Mouse (Mus musculus): ENCODE measurements around the gene Arl5a. TPM values are rescaled to one million over a fixed set of nuclear protein-coding genes. Genes with fewer than 3 reads are reported as not detected.

Gene Arl5a
- polyA plus RNA-seq, 1 experiment from 2014 or later, result 57.0 TPM

DNA sequence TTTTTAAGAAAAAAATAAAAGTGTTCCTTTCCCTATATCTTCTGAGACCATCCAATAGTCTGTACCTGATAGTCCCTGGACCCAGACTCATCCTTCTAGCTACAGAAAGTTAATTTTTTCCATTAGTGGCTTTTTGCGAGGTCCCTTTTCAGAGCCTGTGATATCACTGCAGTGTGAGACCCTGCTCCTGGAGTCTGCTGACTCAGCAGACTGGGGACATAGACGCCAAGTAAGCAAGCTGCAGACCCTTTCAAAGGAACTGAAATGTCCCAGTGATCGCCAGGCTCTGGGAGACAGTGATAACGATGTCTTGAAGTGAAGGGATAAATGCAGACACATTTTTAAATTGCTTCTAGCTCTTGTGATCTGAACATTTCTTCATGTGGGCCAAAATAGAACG lies 21.9 kb upstream of the Arl5a start:
- Histone ChIP-seq H3K4me3 (ENCODE audit: low read depth, low read length) (no peak overlapping the region), H3K9ac (ENCODE audit: low read length) (no peak overlapping the region), H3K4me2 (ENCODE audit: low read length) (no peak overlapping the region), H3K27ac (ENCODE audit: low read depth) (no peak overlapping the region), H3K36me3 (ENCODE audit: control insufficient read depth, insufficient read depth, low read length) (no peaks in the 10 kb centered on the region), H3K9me3 (ENCODE audit: control insufficient read depth, low read length) (no peaks in the 10 kb centered on the region), H3K27me3 (replicated peaks; ENCODE audit: control insufficient read depth, insufficient read depth, low read length) (no peaks in the 10 kb centered on the region), H3K4me1 (replicated peaks; ENCODE audit: control insufficient read depth, insufficient read depth, low read length) (no peaks in the 10 kb centered on the region)
- WGBS, result 65% methylated on average over 5 of the region's 5 CpGs
- ATAC-seq (replicated peaks; ENCODE audit: low FRiP score, low TSS enrichment, low read depth) (no peak), DNase-seq (ENCODE audit: low spot score) (peak; percentile 35)

DNA sequence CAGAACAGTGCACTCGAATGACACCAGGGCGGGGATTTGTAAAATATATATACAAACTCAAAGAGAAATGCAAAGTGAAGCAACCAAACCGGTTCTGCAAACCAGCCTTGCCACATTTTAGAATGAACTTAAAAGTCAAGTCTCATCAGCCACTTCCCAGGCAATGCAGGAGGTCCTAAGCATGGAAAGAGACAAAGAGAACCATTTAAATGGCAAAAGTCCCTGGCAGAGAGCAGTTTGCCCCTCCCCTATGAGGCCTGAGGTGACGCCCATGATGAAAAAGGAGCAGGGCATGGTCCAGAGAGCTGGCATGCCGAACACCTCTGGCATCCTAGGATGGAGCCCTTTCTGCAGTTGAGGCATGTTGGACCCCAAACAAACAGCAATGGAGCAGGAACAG lies 17.4 kb upstream of the Arl5a start:
- no peaks in the 10 kb centered on the region for H3K36me3 ChIP-seq (ENCODE audit: control insufficient read depth, insufficient read depth, low read length)
- no peak overlapping the region for H3K4me3 ChIP-seq (ENCODE audit: low read depth, low read length)
- DNase-seq (ENCODE audit: low spot score) (peak; percentile 48), ATAC-seq (replicated peaks; ENCODE audit: low FRiP score, low TSS enrichment, low read depth) (no peak)
- WGBS, result 34% methylated on average over 5 of the region's 5 CpGs
- H3K4me1 ChIP-seq (replicated peaks; ENCODE audit: control insufficient read depth, insufficient read depth, low read length), result no peaks in the 10 kb centered on the region
- no peaks in the 10 kb centered on the region for H3K27me3 ChIP-seq (replicated peaks; ENCODE audit: control insufficient read depth, insufficient read depth, low read length)
- H3K4me2 ChIP-seq (ENCODE audit: low read length), result no peak overlapping the region
- H3K9ac ChIP-seq (ENCODE audit: low read length), result no peak overlapping the region
- no peak overlapping the region for H3K27ac ChIP-seq (ENCODE audit: low read depth)
- no peaks in the 10 kb centered on the region for H3K9me3 ChIP-seq (ENCODE audit: control insufficient read depth, low read length)

DNA sequence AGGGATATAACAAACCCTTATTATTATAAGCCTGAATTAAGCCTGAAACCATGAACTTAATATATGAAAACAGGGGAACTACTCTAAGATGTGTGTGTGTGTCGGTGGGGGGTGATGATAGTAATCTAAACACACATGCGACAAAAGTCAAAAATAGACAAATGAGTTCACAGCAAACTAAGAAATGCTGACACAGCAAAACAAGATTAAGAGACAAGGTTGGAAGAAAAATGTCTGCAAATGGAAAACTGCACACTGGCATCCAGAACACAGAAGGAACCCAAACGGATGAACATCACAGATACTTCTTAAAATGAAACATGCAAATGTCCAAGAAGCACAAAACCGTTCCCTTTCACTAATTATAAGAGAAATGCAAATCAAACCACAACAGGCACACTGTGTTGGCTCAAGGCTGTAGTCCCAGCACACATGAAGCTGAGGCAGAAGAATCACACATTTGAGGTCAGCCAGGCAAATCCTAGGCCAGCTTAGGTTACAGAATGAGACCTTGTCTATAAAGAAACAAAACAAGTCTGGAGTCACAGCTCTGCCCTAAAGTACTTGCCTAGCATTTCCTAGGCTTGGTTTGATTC lies 15.8 kb upstream of the Arl5a start:
- Histone ChIP-seq H3K4me3 (ENCODE audit: low read depth, low read length) (no peak overlapping the region), H3K9ac (ENCODE audit: low read length) (no peak overlapping the region), H3K27ac (ENCODE audit: low read depth) (no peak overlapping the region), H3K4me2 (ENCODE audit: low read length) (no peak overlapping the region), H3K27me3 (replicated peaks; ENCODE audit: control insufficient read depth, insufficient read depth, low read length) (no peaks in the 10 kb centered on the region), H3K36me3 (ENCODE audit: control insufficient read depth, insufficient read depth, low read length) (no peaks in the 10 kb centered on the region), H3K9me3 (ENCODE audit: control insufficient read depth, low read length) (no peaks in the 10 kb centered on the region), H3K4me1 (replicated peaks; ENCODE audit: control insufficient read depth, insufficient read depth, low read length) (no peaks in the 10 kb centered on the region)
- no peak for ATAC-seq (replicated peaks; ENCODE audit: low FRiP score, low TSS enrichment, low read depth)
- DNase-seq (ENCODE audit: low spot score), result peak; percentile 4
- 78% methylated on average over 4 of the region's 4 CpGs for WGBS

DNA sequence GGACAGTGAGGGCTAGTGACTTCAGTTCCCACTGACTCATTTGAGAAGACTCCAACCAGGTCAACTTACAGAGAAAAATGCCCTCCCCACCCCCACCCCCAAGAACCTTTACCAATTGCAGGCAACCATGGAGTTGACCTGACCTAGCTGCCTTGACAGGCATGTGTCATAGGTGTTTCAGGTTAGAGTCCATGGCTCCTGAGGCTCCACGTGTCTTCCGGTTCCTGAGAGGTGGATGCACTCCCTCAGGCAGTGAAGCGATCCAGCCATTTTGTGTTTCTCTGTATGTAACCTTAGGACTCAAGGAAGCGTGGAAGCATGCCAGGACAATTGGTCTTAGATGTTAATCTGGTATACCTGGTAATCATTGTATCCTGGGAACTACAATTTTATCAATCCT lies 13.7 kb upstream of the Arl5a start:
- ATAC-seq (replicated peaks; ENCODE audit: low FRiP score, low TSS enrichment, low read depth), result no peak
- H3K4me2 ChIP-seq (ENCODE audit: low read length), result no peak overlapping the region
- no peaks in the 10 kb centered on the region for H3K4me1 ChIP-seq (replicated peaks; ENCODE audit: control insufficient read depth, insufficient read depth, low read length)
- no peak overlapping the region for H3K4me3 ChIP-seq (ENCODE audit: low read depth, low read length)
- H3K36me3 ChIP-seq (ENCODE audit: control insufficient read depth, insufficient read depth, low read length), result no peaks in the 10 kb centered on the region
- peak; percentile 21 for DNase-seq (ENCODE audit: low spot score)
- no peaks in the 10 kb centered on the region for H3K27me3 ChIP-seq (replicated peaks; ENCODE audit: control insufficient read depth, insufficient read depth, low read length)
- no peak overlapping the region for H3K27ac ChIP-seq (ENCODE audit: low read depth)
- WGBS, result 88% methylated on average over 4 of the region's 4 CpGs
- H3K9ac ChIP-seq (ENCODE audit: low read length), result no peak overlapping the region
- H3K9me3 ChIP-seq (ENCODE audit: control insufficient read depth, low read length), result no peaks in the 10 kb centered on the region

DNA sequence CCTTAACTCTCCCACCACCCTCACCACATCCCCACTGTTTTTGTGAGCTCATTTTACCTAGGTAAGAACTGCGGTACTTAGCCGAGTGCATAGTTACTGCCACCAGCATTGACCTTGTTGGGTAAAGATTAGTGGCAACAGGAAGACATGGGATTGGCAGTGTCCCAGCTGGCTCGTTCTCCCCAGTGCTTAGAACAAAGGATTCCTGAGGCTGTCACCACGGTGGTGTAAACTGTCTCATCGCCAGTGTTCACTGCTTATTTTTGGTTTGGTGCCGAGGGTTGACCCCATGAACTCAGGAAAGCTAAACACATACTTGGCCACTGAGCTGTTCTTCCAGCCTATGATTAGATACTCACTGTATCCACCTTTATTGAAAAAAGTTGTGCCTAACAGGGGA lies 13.3 kb upstream of the Arl5a start:
- no peak overlapping the region for H3K4me2 ChIP-seq (ENCODE audit: low read length)
- H3K36me3 ChIP-seq (ENCODE audit: control insufficient read depth, insufficient read depth, low read length), result no peaks in the 10 kb centered on the region
- no peak overlapping the region for H3K4me3 ChIP-seq (ENCODE audit: low read depth, low read length)
- ATAC-seq (replicated peaks; ENCODE audit: low FRiP score, low TSS enrichment, low read depth), result no peak
- H3K9ac ChIP-seq (ENCODE audit: low read length), result no peak overlapping the region
- H3K27ac ChIP-seq (ENCODE audit: low read depth), result no peak overlapping the region
- peak; percentile 44 for DNase-seq (ENCODE audit: low spot score)
- 50% methylated on average over 6 of the region's 6 CpGs for WGBS
- H3K27me3 ChIP-seq (replicated peaks; ENCODE audit: control insufficient read depth, insufficient read depth, low read length), result no peaks in the 10 kb centered on the region
- no peaks in the 10 kb centered on the region for H3K9me3 ChIP-seq (ENCODE audit: control insufficient read depth, low read length)
- H3K4me1 ChIP-seq (replicated peaks; ENCODE audit: control insufficient read depth, insufficient read depth, low read length), result no peaks in the 10 kb centered on the region

DNA sequence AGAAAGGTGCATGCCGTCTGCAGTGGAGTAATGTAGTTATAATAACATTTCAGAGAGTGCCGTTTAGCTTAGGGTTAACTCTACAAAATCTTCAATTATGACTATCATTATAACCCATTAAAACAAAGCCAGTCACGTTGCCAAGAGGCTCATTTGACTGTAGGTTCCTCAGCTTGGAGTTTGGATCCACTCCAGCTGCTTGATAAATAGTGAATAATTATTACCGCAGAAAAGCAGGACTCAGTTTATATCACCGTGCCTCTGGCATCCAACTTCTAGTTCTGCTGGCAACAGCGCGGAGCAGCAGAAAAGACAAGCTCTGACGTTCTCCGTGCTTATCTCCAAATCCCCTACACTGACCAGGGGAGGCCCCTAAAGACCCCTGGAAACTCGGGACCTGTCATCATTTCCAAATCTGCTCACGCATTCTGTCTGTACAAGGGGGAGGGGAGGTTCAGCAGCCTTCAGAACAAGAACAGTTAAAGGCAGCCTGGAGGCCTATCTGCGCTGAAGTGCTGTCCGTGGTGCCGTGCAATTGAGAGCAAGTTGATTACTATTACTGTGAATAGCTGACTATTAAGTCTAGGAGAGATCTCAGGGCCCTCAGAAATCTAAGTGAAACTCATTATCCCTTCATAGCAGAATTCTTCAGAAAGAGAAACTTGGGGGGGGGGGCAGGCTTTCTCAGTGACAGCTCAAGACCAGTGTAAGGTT lies 11.4 kb upstream of the Arl5a start:
- ATAC-seq (replicated peaks; ENCODE audit: low FRiP score, low TSS enrichment, low read depth), result no peak
- Histone ChIP-seq H3K4me1 (replicated peaks; ENCODE audit: control insufficient read depth, insufficient read depth, low read length) (no peaks in the 10 kb centered on the region), H3K4me3 (ENCODE audit: low read depth, low read length) (no peak overlapping the region), H3K9ac (ENCODE audit: low read length) (no peak overlapping the region), H3K4me2 (ENCODE audit: low read length) (peak overlapping the region; percentile 12), H3K27me3 (replicated peaks; ENCODE audit: control insufficient read depth, insufficient read depth, low read length) (no peaks in the 10 kb centered on the region), H3K36me3 (ENCODE audit: control insufficient read depth, insufficient read depth, low read length) (no peaks in the 10 kb centered on the region), H3K9me3 (ENCODE audit: control insufficient read depth, low read length) (no peaks in the 10 kb centered on the region), H3K27ac (ENCODE audit: low read depth) (no peak overlapping the region)
- peak; percentile 46 for DNase-seq (ENCODE audit: low spot score)
- 52% methylated on average over 14 of the region's 14 CpGs for WGBS

DNA sequence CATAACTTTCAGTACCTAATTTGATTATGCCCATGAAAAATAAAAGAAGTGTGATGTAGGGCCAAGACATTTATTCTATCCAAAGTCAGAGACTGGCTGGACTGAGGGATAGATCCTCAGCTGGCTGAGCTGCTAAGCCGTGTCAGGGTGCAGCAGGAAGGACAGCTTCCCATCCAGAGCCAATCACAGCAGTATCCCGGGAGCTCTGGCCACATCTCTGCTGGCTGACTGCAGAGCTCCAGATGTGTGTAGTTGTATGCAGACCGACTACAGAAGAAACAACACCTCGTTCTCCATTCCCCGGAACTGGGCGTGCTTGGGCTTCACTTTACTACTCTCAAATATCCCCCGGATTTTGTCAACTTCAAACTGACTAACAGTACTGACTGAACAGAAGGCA lies 8.7 kb upstream of the Arl5a start:
- H3K4me2 ChIP-seq (ENCODE audit: low read length), result no peak overlapping the region
- H3K9ac ChIP-seq (ENCODE audit: low read length), result no peak overlapping the region
- DNase-seq (ENCODE audit: low spot score) (no peak), ATAC-seq (replicated peaks; ENCODE audit: low FRiP score, low TSS enrichment, low read depth) (no peak)
- H3K4me1 ChIP-seq (replicated peaks; ENCODE audit: control insufficient read depth, insufficient read depth, low read length), result no peaks in the 10 kb centered on the region
- WGBS, result 56% methylated on average over 7 of the region's 7 CpGs
- no peak overlapping the region for H3K27ac ChIP-seq (ENCODE audit: low read depth)
- H3K27me3 ChIP-seq (replicated peaks; ENCODE audit: control insufficient read depth, insufficient read depth, low read length), result no peaks in the 10 kb centered on the region
- H3K36me3 ChIP-seq (ENCODE audit: control insufficient read depth, insufficient read depth, low read length), result no peaks in the 10 kb centered on the region
- H3K9me3 ChIP-seq (ENCODE audit: control insufficient read depth, low read length), result no peaks in the 10 kb centered on the region
- no peak overlapping the region for H3K4me3 ChIP-seq (ENCODE audit: low read depth, low read length)

DNA sequence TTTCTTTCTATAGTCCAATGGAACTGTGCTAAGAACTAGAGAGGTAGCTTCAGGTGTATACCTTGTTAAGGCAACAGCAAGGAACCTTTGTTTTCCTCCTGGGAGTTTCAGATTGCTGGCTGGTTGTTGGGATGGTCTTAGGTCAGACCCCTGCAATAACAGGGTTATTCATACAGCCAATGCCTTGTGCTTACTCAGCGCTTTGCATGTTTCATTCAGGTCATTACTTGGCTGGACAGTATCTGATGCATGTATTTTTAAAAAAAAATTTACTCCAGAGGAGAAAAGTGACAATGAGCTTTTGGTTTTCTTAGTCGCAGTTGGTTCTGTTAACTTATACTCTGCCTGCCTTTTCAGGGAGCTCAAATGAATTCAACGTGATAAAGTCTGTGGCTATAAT lies 2.7 kb upstream of the Arl5a start:
- Histone ChIP-seq H3K9ac (ENCODE audit: low read length) (no peak overlapping the region), H3K4me1 (replicated peaks; ENCODE audit: control insufficient read depth, insufficient read depth, low read length) (peaks cover 11% of the 10 kb centered on the region), H3K4me3 (ENCODE audit: low read depth, low read length) (no peak overlapping the region), H3K4me2 (ENCODE audit: low read length) (no peak overlapping the region), H3K36me3 (ENCODE audit: control insufficient read depth, insufficient read depth, low read length) (no peaks in the 10 kb centered on the region), H3K27ac (ENCODE audit: low read depth) (no peak overlapping the region), H3K27me3 (replicated peaks; ENCODE audit: control insufficient read depth, insufficient read depth, low read length) (no peaks in the 10 kb centered on the region), H3K9me3 (ENCODE audit: control insufficient read depth, low read length) (no peaks in the 10 kb centered on the region)
- ATAC-seq (replicated peaks; ENCODE audit: low FRiP score, low TSS enrichment, low read depth) (no peak), DNase-seq (ENCODE audit: low spot score) (no peak)
- WGBS, result 79% methylated on average over 3 of the region's 3 CpGs

DNA sequence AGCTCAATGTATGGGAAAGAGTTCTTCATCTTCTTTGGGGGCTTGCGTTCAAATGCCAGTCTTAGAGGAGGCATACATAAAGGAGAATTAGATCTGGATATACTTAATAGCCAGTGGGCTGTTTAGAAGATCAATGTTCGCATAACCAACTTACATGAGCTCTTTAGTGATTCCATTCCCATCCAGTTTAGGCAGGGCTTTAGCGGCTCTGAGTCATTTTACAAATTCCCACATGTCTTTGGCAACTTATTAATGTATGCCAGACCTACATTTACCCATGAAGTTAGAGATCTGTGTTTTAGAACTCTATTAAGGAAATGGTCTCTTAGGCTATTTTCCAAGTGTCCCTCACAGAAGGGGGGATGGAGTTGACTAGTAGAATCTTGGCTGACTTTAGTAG lies 1.3 kb upstream of the Arl5a start:
- H3K36me3 ChIP-seq (ENCODE audit: control insufficient read depth, insufficient read depth, low read length), result no peaks in the 10 kb centered on the region
- no peaks in the 10 kb centered on the region for H3K27me3 ChIP-seq (replicated peaks; ENCODE audit: control insufficient read depth, insufficient read depth, low read length)
- ATAC-seq (replicated peaks; ENCODE audit: low FRiP score, low TSS enrichment, low read depth), result no peak
- H3K9me3 ChIP-seq (ENCODE audit: control insufficient read depth, low read length), result no peaks in the 10 kb centered on the region
- H3K27ac ChIP-seq (ENCODE audit: low read depth), result no peak overlapping the region
- peaks cover 24% of the 10 kb centered on the region for H3K4me1 ChIP-seq (replicated peaks; ENCODE audit: control insufficient read depth, insufficient read depth, low read length)
- no peak for DNase-seq (ENCODE audit: low spot score)
- H3K9ac ChIP-seq (ENCODE audit: low read length), result no peak overlapping the region
- peak overlapping the region; percentile 78; the same call in 1 of the 2 replicates for H3K4me2 ChIP-seq (ENCODE audit: low read length)
- peak overlapping the region; percentile 89; the same call in 1 of the 2 replicates for H3K4me3 ChIP-seq (ENCODE audit: low read depth, low read length)
- 90% methylated on average over 3 of the region's 3 CpGs for WGBS

Data from intestine, embryonic 14.5 days (tissue).